In the genomic region with DNA sequence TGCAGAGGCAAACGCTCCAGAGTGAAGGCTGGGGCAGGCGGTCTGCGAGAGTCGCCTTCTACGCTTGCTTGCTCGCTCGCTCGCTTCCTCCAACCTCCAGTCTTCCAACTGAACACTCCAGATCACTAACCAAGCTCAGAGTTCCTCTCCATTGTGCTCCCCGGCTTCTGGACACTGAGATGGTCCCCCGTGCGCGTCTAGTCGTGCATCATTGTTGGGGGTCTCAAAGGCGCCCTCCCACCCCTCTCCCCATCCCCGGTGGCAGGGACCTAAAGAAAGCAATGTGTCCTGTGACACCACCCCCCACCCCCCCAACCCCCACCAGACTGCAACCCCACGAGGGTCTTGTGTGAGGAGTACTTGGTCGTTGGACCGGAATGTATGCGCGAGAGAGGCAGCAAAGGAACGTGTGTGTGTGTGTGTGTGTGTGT, we compare ENCODE assay signal across 8 mouse cellular contexts. TPM values are rescaled to one million over a fixed set of nuclear protein-coding genes. Genes with fewer than 3 reads are reported as not detected.
DNase-seq lines count a peak whose midpoint lies in the region; ATAC-seq and TF ChIP-seq lines count a peak whose summit lies in the region.

No protein-coding gene starts in this region.

- 0 out of 2 replicates have a peak overlapping the region, but pooled peaks have one; percentile 6 for H3K27ac ChIP-seq in kidney, embryonic 15.5 days
- no peak overlapping the region for H3K27ac ChIP-seq in forebrain, postnatal 0 days (ENCODE audit: low read depth, low read length)
- H3K27ac ChIP-seq in limb, embryonic 13.5 days = peak overlapping the region; percentile 44; the same call in 1 of the 2 replicates
- H3K27ac ChIP-seq in neural tube, embryonic 14.5 days (ENCODE audit: low read depth, low read length) = peak overlapping the region; percentile 48; the same call in 1 of the 2 replicates

- H3K9me3 ChIP-seq in kidney, embryonic 15.5 days (replicated peaks) = no peaks in the 10 kb centered on the region
- H3K9me3 ChIP-seq in forebrain, postnatal 0 days (ENCODE audit: low read length) = no peaks in the 10 kb centered on the region
- no peaks in the 10 kb centered on the region for H3K9me3 ChIP-seq in limb, embryonic 13.5 days
- H3K9me3 ChIP-seq in neural tube, embryonic 14.5 days (ENCODE audit: control insufficient read depth, low read length) = no peaks in the 10 kb centered on the region

- H3K27me3 ChIP-seq in kidney, embryonic 15.5 days = peaks cover 25% of the 10 kb centered on the region
- H3K27me3 ChIP-seq in forebrain, postnatal 0 days (ENCODE audit: insufficient read depth, low read length) = peaks cover 13% of the 10 kb centered on the region
- H3K27me3 ChIP-seq in limb, embryonic 13.5 days = peaks cover 13% of the 10 kb centered on the region; the same call in 1 of the 2 replicates
- H3K27me3 ChIP-seq in neural tube, embryonic 14.5 days (ENCODE audit: control insufficient read depth, insufficient read depth, low read length) = no peaks in the 10 kb centered on the region

- TF ChIP-seq CTCF in forebrain, postnatal 0 days (IDR thresholded peaks at IDR 0.05; ENCODE audit: low read depth) = no peak

- peak overlapping the region; percentile 62 for H3K4me3 ChIP-seq in kidney, embryonic 15.5 days (replicated peaks)
- H3K4me3 ChIP-seq in forebrain, postnatal 0 days (ENCODE audit: low read depth, low read length) = peak overlapping the region; percentile 48
- H3K4me3 ChIP-seq in limb, embryonic 13.5 days = peak overlapping the region; percentile 67
- H3K4me3 ChIP-seq in neural tube, embryonic 14.5 days (ENCODE audit: low read depth, low read length) = peak overlapping the region; percentile 64

- H3K4me2 ChIP-seq in kidney, embryonic 15.5 days = peak overlapping the region; percentile 94
- peak overlapping the region; percentile 96 for H3K4me2 ChIP-seq in forebrain, postnatal 0 days (ENCODE audit: low read depth)
- H3K4me2 ChIP-seq in limb, embryonic 13.5 days (replicated peaks) = peak overlapping the region; percentile 94
- H3K4me2 ChIP-seq in neural tube, embryonic 14.5 days (ENCODE audit: low read depth, low read length) = peak overlapping the region; percentile 92

- H3K9ac ChIP-seq in kidney, embryonic 15.5 days = peak overlapping the region; percentile 55; the same call in 1 of the 2 replicates
- no peak overlapping the region for H3K9ac ChIP-seq in forebrain, postnatal 0 days
- peak overlapping the region; percentile 53 for H3K9ac ChIP-seq in limb, embryonic 13.5 days
- peak overlapping the region; percentile 61 for H3K9ac ChIP-seq in neural tube, embryonic 14.5 days (replicated peaks; ENCODE audit: low read depth, low read length)

- H3K4me1 ChIP-seq in kidney, embryonic 15.5 days = peaks cover 25% of the 10 kb centered on the region
- peaks cover 9% of the 10 kb centered on the region; the same call in 1 of the 2 replicates for H3K4me1 ChIP-seq in forebrain, postnatal 0 days (ENCODE audit: insufficient read depth)
- H3K4me1 ChIP-seq in limb, embryonic 13.5 days = peaks cover 17% of the 10 kb centered on the region
- H3K4me1 ChIP-seq in neural tube, embryonic 14.5 days (ENCODE audit: control insufficient read depth, insufficient read depth, low read length) = peaks cover 7% of the 10 kb centered on the region; the same call in 1 of the 2 replicates

- DNase-seq in kidney, adult 11 months = no peak
- peak; percentile 2 to 19 for DNase-seq in adrenal gland, postnatal 36 days
- no peak for DNase-seq in forebrain, postnatal 0 days
- DNase-seq in yolk sac, embryonic 10.5 days (ENCODE audit: low spot score) = no peak
- DNase-seq in urinary bladder, adult 18-20 months (ENCODE audit: low spot score in 2 of 2) = no peak

- 3% methylated on average over 21 of the region's 21 CpGs for WGBS in kidney, embryonic 15.5 days
- 4% methylated on average over 21 of the region's 21 CpGs for WGBS in forebrain, postnatal 0 days
- under 1% methylated on average over 21 of the region's 21 CpGs for WGBS in limb, embryonic 13.5 days
- 1% methylated on average over 20 of the region's 21 CpGs for WGBS in neural tube, embryonic 14.5 days

- no peaks in the 10 kb centered on the region for H3K36me3 ChIP-seq in kidney, embryonic 15.5 days
- no peaks in the 10 kb centered on the region for H3K36me3 ChIP-seq in forebrain, postnatal 0 days (ENCODE audit: insufficient read depth)
- no peaks in the 10 kb centered on the region for H3K36me3 ChIP-seq in limb, embryonic 13.5 days
- no peaks in the 10 kb centered on the region for H3K36me3 ChIP-seq in neural tube, embryonic 14.5 days (ENCODE audit: control insufficient read depth, insufficient read depth, low read length)

- ATAC-seq in kidney, embryonic 15.5 days (replicated peaks; ENCODE audit: low FRiP score) = peak; percentile 42
- peak; percentile 24 for ATAC-seq in forebrain, postnatal 0 days
- peak; percentile 52 for ATAC-seq in limb, embryonic 13.5 days (ENCODE audit: low FRiP score, low read depth)
- ATAC-seq in neural tube, embryonic 14.5 days (ENCODE audit: low read depth) = peak; percentile 54

RNA-seq across cellular contexts. Expression of gene Ndnf, which starts 0.4 kb away (rescaled TPM):
- 6.7 and 9.1 TPM in 2 replicates for polyA plus RNA-seq in kidney, embryonic 15.5 days (2015; fragmentation: Nextera tagmentation; extraction: Ambion mirVana)
- 1 to 10 TPM; 1.1 to 1.8 TPM for total RNA-seq in adrenal gland, postnatal 36 days (2021)
- total RNA-seq in forebrain, postnatal 0 days (2014; rRNA removed) = 15.8 and 24.2 TPM in 2 replicates
- polyA plus RNA-seq in forebrain, postnatal 0 days (2015; fragmentation: Nextera tagmentation; extraction: Ambion mirVana) = 5.5 and 6.1 TPM in 2 replicates
- polyA plus RNA-seq in limb, embryonic 13.5 days (2015; fragmentation: Nextera tagmentation; extraction: Ambion mirVana) = 6.6 and 8.3 TPM in 2 replicates
- 11.8 and 13.9 TPM in 2 replicates for polyA plus RNA-seq in neural tube, embryonic 14.5 days (2014; fragmentation: Nextera tagmentation; extraction: Ambion mirVana)

Comparison
In these comparisons a context has a peak if more than half of its experiments do, and no peak if none do; other contexts are left out.
1. DNase-seq: peak in adrenal gland, postnatal 36 days (2 of 2); none in kidney, adult 11 months (single experiment), forebrain, postnatal 0 days (single experiment), yolk sac, embryonic 10.5 days (single experiment) and urinary bladder, adult 18-20 months (0 of 2).
2. Peak in every context shown above with its lines, with median percentiles within 50 percentile points of each other: ATAC-seq, H3K4me2 ChIP-seq and H3K4me3 ChIP-seq.